Mouse (Mus musculus) olfactory bulb, adult 2 months (tissue): ENCODE data around the gene Ttc9c.

Experiments used
- CTCF ChIP-seq: fragments of 200-500 bp; IDR thresholded peaks from 2 replicates; pipeline ENCODE4 v1.5.1; 2012; ENCODE audit warnings: low read depth, mild to moderate bottlenecking, low read length, moderate library complexity; ENCODE audit not compliant: insufficient read depth
- POLR2A ChIP-seq: fragments of 200-500 bp; IDR thresholded peaks from 2 replicates; pipeline ENCODE4 v1.6.1; 2012; ENCODE audit warnings: mild to moderate bottlenecking, low read depth, low read length, moderate library complexity; ENCODE audit not compliant: insufficient read depth

DNA sequence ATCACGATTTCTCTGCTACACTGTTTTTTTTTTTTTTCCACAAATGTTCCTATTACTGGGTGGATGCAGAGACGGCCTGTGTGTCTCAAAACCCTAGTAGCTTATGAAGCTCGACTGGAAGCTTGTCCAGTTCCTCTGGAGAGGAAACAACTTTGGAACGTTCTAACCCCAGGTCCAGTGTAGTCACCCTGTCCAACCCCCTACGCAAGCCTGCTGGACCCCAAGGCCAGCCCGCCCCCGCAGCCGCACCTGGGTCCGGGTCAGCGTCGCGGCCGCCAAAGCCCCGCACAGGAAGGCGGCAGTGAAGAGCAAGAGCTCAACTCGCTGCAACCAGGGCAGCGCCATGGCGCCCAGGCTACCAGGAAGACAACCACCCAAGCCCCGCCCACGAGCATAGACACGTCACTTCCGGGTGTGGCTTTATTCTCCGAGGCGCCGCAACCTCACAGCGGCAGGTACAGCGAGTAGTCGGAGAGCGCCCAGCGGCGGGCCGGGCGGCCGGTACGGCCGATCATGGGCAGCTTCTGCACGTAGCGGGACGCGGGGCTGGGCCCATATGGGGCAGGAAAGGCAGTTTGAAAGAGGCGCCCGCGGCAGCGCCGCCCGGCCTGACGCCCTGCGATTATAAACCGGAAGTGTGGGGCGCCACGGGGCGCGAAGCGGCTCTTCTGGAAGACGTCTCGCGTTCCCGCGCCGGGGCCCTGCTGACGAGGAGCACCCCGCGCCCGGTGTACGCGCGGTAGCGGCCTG is 44.9 kb downstream of the Ttc9c start, which contains the start of gene Tmem179b:
- no peak for TF ChIP-seq CTCF
- TF ChIP-seq POLR2A: peak; percentile 95
